Mouse (Mus musculus) midbrain, embryonic 12.5 days (tissue): ENCODE data around the gene Psmb8. TPM values are rescaled to one million over a fixed set of nuclear protein-coding genes. Genes with fewer than 3 reads are reported as not detected.
A peak's percentile ranks its signal among the peaks of the same experiment; 100 is the strongest.

Experiments used
- ATAC-seq: fragments of 200-750 bp; cut with Nextera tagmentation; 2 replicates; pipeline ENCODE4 v1.8.0; 2017; ENCODE audit warnings: low read depth, moderate TSS enrichment, moderate library complexity; ENCODE audit not compliant: low FRiP score
- H3K27ac ChIP-seq: fragments of 300-500 bp; sonication (generic); replicated peaks from 2 replicates; pipeline ENCODE4 v1.5.1; 2016; ENCODE audit warnings: mild to moderate bottlenecking
- H3K27me3 ChIP-seq: fragments of 300-500 bp; sonication (generic); 2 replicates; pipeline ENCODE4 v1.6.1; 2016; ENCODE audit warnings: mild to moderate bottlenecking
- H3K36me3 ChIP-seq: fragments of 300-500 bp; sonication (generic); 2 replicates; pipeline ENCODE4 v1.6.1; 2016
- H3K4me1 ChIP-seq: fragments of 300-500 bp; sonication (generic); 2 replicates; pipeline ENCODE4 v1.6.1; 2016
- H3K4me2 ChIP-seq: fragments of 300-500 bp; sonication (generic); replicated peaks from 2 replicates; pipeline ENCODE4 v1.6.1; 2016; ENCODE audit warnings: mild to moderate bottlenecking, moderate library complexity
- H3K4me3 ChIP-seq: fragments of 300-500 bp; sonication (generic); 2 replicates; pipeline ENCODE4 v1.5.1; 2016; ENCODE audit warnings: mild to moderate bottlenecking
- H3K9ac ChIP-seq: fragments of 300-500 bp; sonication (generic); replicated peaks from 2 replicates; pipeline ENCODE4 v1.6.1; 2016; ENCODE audit warnings: mild to moderate bottlenecking, moderate library complexity
- H3K9me3 ChIP-seq: fragments of 300-500 bp; sonication (generic); 2 replicates; pipeline ENCODE4 v1.6.1; 2016; ENCODE audit warnings: mild to moderate bottlenecking
- WGBS: fragments of 180-500 bp; shearing (Covaris S2); methylation state at CpG from one replicate; pipeline ENCODE4 v1.1.7; 2016; 5-methylcytosine and 5-hydroxymethylcytosine counted together
- polyA plus RNA-seq: library from polyadenylated mRNA; unstranded; fragments of >200 nt; fragmentation: Nextera tagmentation; extraction: Ambion mirVana; gene quantifications from 2 replicates; pipeline ENCODE4 v1.2.1, GENCODE M21; 2016

Psmb8 gene
- polyA plus RNA-seq = 1.6 and 2.1 TPM in 2 replicates

DNA sequence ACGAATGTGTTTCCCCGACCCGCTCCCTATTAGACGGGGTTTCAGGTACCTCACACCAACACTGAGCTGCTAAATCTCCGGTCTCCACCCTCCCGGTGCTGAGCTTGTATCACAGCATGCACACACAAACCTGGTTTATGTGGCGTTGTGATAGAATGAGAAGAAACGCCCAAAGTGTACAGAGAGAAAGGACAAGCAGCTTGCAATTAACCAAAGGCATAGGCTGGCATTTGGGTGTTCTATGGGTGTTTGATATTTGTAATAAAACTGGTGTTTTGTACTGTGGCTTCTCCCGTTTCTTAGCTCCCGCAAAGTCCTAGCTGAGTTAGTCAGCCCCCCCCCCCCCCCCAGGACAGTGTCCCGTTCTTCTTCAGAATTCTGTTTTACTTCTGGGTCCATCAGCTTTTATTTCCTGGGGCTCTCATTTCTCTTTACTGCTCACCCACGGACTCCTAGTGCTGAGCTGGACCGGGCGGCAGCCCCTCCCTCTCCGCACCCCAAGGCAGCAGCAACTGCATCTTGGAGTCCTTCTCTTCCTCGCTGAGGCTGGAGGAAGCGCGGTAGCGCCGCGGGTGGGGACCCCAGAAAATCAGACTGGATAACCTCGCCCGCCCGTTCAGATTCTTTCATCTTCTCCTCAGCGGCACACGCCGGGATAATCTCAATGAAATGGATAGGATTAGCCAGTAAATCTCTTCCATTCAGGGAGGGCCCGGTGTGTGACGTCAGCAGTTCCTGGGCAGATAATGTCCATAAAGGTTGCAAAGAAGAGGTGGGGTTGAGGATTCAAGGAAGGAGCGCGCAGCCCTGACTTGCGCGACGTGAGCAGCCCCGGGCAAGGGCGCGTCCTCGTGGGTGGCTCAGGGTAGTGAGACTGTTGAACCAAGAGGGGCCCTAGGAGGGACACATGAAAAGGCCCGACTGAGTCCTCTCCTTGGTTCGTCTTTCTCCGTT is at the start of gene Psmb8:
Gene Psmb8 (plus strand): TSS at position 781 of the 954 bp plus-strand sequence.
- peak within 1 kb of the TSS; percentile 36 for H3K4me3 ChIP-seq
- peaks cover 95% of the 10 kb centered on the region for H3K27me3 ChIP-seq

DNA sequence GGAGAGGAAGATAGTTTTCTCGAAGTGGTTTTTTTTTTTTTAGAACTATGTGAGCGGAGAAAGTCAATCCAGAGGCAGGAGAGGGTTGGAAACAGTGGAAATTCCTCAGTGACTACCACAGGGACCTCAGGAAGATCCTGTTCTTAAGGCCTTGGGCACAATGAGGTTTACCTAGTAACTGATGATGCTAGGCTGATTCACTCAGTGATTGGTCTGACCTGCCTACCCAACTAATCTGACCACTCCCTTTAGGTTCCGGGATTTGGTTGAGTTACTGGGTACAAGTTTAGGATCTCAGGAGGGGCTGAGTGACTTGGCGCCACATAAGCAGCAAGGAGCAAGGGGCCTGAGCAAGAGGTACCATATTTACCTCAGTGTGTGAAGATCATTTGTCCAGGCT is 44.6 kb upstream of the Psmb8 start, which contains the start of gene H2-DMb1:
Gene H2-DMb1 (plus strand): TSS at position 150 of the 400 bp plus-strand sequence.
- H3K4me2 ChIP-seq = no peak within 1 kb of the TSS
- no peaks in the 10 kb centered on the region for H3K36me3 ChIP-seq
- ATAC-seq = no peak
- no peaks in the 10 kb centered on the region for H3K4me1 ChIP-seq
- H3K9ac ChIP-seq = no peak within 1 kb of the TSS
- no peak within 1 kb of the TSS for H3K27ac ChIP-seq
- 0 out of 2 replicates have a peak, but pooled peaks cover 3% of the 10 kb centered on the region for H3K27me3 ChIP-seq
- no peaks in the 10 kb centered on the region for H3K9me3 ChIP-seq
- H3K4me3 ChIP-seq = no peak within 1 kb of the TSS
- WGBS = 67% methylated on average over 4 of the region's 4 CpGs

More for the DNA sequence above, at the start of gene Psmb8:
- ATAC-seq = peak; percentile 76
- Histone ChIP-seq H3K4me1 (peaks cover 15% of the 10 kb centered on the region), H3K27ac (no peak within 1 kb of the TSS), H3K9ac (no peak within 1 kb of the TSS; the same call in 1 of the 2 replicates), H3K36me3 (no peaks in the 10 kb centered on the region), H3K9me3 (no peaks in the 10 kb centered on the region), H3K4me2 (peak within 1 kb of the TSS; percentile 58)
- 3% methylated on average over 41 of the region's 41 CpGs for WGBS

DNA sequence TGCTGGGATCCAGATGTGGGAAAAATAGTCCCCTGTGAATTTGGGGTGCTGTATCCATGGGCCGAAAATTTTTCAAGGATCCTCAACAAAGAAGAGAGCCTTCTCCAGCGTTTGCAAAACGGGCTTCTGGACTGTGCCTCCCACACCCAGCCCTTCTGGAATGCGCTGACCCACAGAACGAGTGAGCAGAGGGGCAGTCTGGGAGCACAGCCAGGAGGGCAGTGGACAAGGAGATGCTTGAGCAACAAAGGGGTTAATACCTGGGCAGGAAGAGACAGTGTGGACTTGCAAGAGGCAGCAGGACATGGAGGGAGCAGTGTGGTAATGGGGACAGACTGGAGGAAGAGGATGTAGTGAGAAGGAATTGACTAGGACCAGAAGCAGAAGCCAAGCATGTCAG is 42.0 kb upstream of the Psmb8 start:
- Histone ChIP-seq H3K36me3 (no peaks in the 10 kb centered on the region), H3K27ac (no peak overlapping the region), H3K27me3 (0 out of 2 replicates have a peak, but pooled peaks cover 6% of the 10 kb centered on the region), H3K4me2 (no peak overlapping the region), H3K9ac (no peak overlapping the region), H3K4me3 (no peak overlapping the region), H3K9me3 (no peaks in the 10 kb centered on the region), H3K4me1 (no peaks in the 10 kb centered on the region)
- ATAC-seq = no peak
- WGBS = 63% methylated on average over 5 of the region's 5 CpGs

- 0 out of 2 replicates have a peak, but pooled peaks cover 4% of the 10 kb centered on the region for H3K9me3 ChIP-seq
- no peaks in the 10 kb centered on the region for H3K4me1 ChIP-seq
- WGBS = 40% methylated on average over 9 of the region's 9 CpGs
- no peak overlapping the region for H3K4me2 ChIP-seq
- H3K36me3 ChIP-seq = no peaks in the 10 kb centered on the region
- H3K4me3 ChIP-seq = no peak overlapping the region
- no peak for ATAC-seq
- no peak overlapping the region for H3K9ac ChIP-seq
- peaks cover 13% of the 10 kb centered on the region; the same call in 1 of the 2 replicates for H3K27me3 ChIP-seq
- no peak overlapping the region for H3K27ac ChIP-seq
Observed at GRCm38 (mm10) chr17:34164202-34164895, 33.2 kb upstream of the Psmb8 start.

DNA sequence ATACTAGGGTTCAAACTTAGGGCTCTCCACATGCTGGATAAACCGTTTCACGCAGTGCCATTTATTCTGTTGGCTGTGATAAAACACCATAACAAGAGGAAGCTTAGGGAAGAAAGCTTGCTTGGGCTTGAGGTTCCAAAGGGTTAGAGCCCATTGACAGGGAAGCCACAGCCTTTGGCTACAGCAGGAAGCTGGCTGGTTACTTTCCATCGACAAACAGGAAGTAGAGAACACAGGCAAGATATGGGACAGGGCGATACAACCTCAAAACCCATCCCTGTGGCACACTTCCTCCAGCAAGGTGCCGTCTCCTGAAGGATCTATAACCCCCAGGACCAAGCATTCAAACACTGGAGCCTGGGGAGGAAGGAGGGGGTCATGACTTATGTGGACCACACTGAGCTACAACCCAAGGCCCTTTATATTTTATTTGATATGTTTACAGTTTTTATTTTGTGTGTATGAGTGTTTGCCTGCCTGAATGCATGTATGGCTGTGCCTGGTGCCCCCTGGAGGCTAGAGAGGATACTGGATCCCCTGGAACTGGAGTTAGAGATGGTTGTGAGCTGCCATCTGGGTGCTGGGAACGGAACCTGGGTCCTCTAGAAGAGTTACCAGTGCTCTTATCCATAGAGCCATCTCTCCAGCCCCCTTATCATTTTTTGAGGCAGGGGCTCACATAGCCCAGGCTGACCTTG is 32.3 kb upstream of the Psmb8 start:
- peaks cover 13% of the 10 kb centered on the region; the same call in 1 of the 2 replicates for H3K27me3 ChIP-seq
- H3K9me3 ChIP-seq = 0 out of 2 replicates have a peak, but pooled peaks cover 4% of the 10 kb centered on the region
- H3K9ac ChIP-seq = no peak overlapping the region
- ATAC-seq = no peak
- WGBS = 86% methylated on average over 6 of the region's 6 CpGs
- H3K27ac ChIP-seq = no peak overlapping the region
- no peaks in the 10 kb centered on the region for H3K4me1 ChIP-seq
- no peak overlapping the region for H3K4me2 ChIP-seq
- H3K36me3 ChIP-seq = no peaks in the 10 kb centered on the region
- no peak overlapping the region for H3K4me3 ChIP-seq

DNA sequence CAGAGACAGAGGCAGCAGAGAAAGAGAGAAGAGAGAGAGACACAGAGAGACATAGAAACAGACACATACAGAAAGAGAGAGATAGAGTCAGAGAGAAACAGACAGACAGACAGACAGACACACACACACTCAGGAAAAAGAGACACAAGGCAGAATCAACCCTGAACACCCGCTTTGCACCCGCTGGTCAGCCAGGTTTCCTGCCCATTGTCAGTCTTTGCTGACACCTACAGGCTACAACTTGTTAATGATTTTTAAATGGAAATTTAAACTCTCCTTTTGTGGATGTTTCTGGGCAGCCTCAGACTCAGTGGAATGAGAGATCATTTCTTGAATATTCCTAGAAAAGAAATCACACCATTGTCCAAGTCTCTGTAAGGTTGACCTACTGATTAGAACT is 28.2 kb upstream of the Psmb8 start:
- no peak for ATAC-seq
- Histone ChIP-seq H3K9me3 (peaks cover 11% of the 10 kb centered on the region; the same call in 1 of the 2 replicates), H3K27me3 (peaks cover 14% of the 10 kb centered on the region; the same call in 1 of the 2 replicates), H3K27ac (no peak overlapping the region), H3K36me3 (no peaks in the 10 kb centered on the region), H3K4me1 (no peaks in the 10 kb centered on the region), H3K4me2 (no peak overlapping the region), H3K4me3 (no peak overlapping the region), H3K9ac (no peak overlapping the region)
- 11% methylated on average over 2 of the region's 2 CpGs for WGBS

DNA sequence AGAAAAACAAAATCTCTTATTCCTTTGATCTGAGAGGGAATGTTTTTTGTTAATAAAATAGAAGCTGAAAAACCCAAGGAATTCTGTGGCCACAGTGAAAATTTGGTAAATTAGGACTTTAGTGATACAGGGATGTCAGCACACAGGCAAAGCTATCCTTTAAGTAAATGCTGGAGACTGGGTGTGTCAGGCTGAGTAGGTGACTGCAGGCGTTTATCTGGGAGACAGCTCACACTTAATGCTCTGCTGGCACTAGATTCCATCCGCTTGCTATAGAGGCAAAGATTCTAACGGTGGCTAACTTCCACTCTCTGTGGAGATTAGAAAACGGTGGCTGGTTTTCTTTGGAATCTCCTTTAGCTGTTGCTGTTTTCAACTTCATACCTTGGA is 27.0 kb upstream of the Psmb8 start:
- ATAC-seq = no peak
- Histone ChIP-seq H3K36me3 (no peaks in the 10 kb centered on the region), H3K9ac (no peak overlapping the region), H3K4me3 (no peak overlapping the region), H3K9me3 (peaks cover 10% of the 10 kb centered on the region; the same call in 1 of the 2 replicates), H3K27ac (no peak overlapping the region), H3K4me1 (no peaks in the 10 kb centered on the region), H3K27me3 (peaks cover 20% of the 10 kb centered on the region; the same call in 1 of the 2 replicates), H3K4me2 (no peak overlapping the region)
- 23% methylated on average over 4 of the region's 4 CpGs for WGBS

- ATAC-seq = no peak
- 46% methylated on average over 13 of the region's 13 CpGs for WGBS
Observed at GRCm38 (mm10) chr17:34170877-34171498, 26.5 kb upstream of the Psmb8 start.

DNA sequence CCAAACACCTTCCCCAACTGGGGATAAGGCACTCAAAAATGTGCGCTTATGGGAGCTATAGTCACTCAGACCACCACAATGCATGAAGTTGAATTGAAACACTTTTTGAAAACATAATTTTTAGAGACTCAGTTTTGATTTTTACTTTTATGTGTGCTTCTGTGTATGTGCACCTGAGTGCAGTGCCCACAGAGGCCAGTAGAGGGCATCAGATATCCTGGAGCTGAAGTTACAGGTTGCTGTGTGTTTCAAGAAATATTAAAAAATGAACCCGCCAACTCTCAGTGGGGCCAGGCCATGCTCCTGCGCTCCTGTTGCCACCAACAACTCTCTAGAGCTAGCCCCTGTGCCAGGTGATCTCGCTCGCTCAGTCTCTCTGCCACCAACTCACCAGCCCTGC is 25.0 kb upstream of the Psmb8 start:
- H3K9ac ChIP-seq = no peak overlapping the region
- H3K9me3 ChIP-seq = peaks cover 12% of the 10 kb centered on the region; the same call in 1 of the 2 replicates
- no peaks in the 10 kb centered on the region for H3K4me1 ChIP-seq
- H3K4me3 ChIP-seq = no peak overlapping the region
- 93% methylated on average over 5 of the region's 5 CpGs for WGBS
- ATAC-seq = no peak
- no peaks in the 10 kb centered on the region for H3K36me3 ChIP-seq
- H3K27ac ChIP-seq = no peak overlapping the region
- no peak overlapping the region for H3K4me2 ChIP-seq
- H3K27me3 ChIP-seq = peaks cover 20% of the 10 kb centered on the region; the same call in 1 of the 2 replicates

More at GRCm38 (mm10) chr17:34170877-34171498, 26.5 kb upstream of the Psmb8 start:
- H3K27me3 ChIP-seq = peaks cover 20% of the 10 kb centered on the region; the same call in 1 of the 2 replicates
- peaks cover 8% of the 10 kb centered on the region; the same call in 1 of the 2 replicates for H3K9me3 ChIP-seq
- H3K36me3 ChIP-seq = no peaks in the 10 kb centered on the region
- H3K4me3 ChIP-seq = no peak overlapping the region
- no peaks in the 10 kb centered on the region for H3K4me1 ChIP-seq
- H3K4me2 ChIP-seq = no peak overlapping the region
- H3K27ac ChIP-seq = no peak overlapping the region
- H3K9ac ChIP-seq = no peak overlapping the region

DNA sequence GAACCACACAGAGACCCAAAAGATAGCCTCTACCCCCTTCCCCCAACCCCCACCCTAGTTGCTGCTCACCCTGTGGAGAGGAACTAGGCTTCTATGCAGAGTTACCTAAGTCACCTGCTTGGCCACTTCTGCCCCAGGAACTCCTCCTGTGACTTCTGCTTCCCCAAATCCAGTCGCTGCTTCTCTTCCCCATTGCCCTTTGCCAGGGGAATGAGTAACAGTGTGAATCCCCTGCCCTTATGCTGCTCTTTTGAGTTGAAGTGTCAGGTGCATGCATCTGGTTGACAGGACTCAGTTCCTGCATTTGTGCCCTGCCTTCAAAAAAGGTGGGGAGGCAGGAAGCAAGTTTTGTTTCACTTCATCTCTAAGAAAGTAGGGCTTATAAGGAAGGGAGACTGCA is 23.4 kb upstream of the Psmb8 start:
- no peak overlapping the region for H3K9ac ChIP-seq
- H3K4me3 ChIP-seq = no peak overlapping the region
- no peak for ATAC-seq
- H3K27me3 ChIP-seq = peaks cover 14% of the 10 kb centered on the region; the same call in 1 of the 2 replicates
- H3K36me3 ChIP-seq = no peaks in the 10 kb centered on the region
- no peak overlapping the region for H3K4me2 ChIP-seq
- no peak overlapping the region for H3K27ac ChIP-seq
- H3K4me1 ChIP-seq = no peaks in the 10 kb centered on the region
- 73% methylated on average over 1 of the region's 1 CpGs for WGBS
- H3K9me3 ChIP-seq = peaks cover 14% of the 10 kb centered on the region; the same call in 1 of the 2 replicates

- 64% methylated on average over 4 of the region's 4 CpGs for WGBS
- Histone ChIP-seq H3K9ac (no peak overlapping the region), H3K27ac (no peak overlapping the region), H3K4me3 (no peak overlapping the region), H3K9me3 (peaks cover 13% of the 10 kb centered on the region; the same call in 1 of the 2 replicates), H3K4me2 (no peak overlapping the region), H3K4me1 (no peaks in the 10 kb centered on the region), H3K36me3 (no peaks in the 10 kb centered on the region), H3K27me3 (peaks cover 13% of the 10 kb centered on the region; the same call in 1 of the 2 replicates)
- ATAC-seq = no peak
Observed at GRCm38 (mm10) chr17:34177179-34177578, 20.3 kb upstream of the Psmb8 start.
